Mouse (Mus musculus) fibroblast of lung, adult 2 months (primary cell): ENCODE data around the gene Gm20388.

ENCODE experiments used
- DNase-seq: peaks from one replicate; pipeline ENCODE4 v3.0.0-alpha.2; 2011; ENCODE audit warnings: low read depth

The Gm20388 gene

GRCm38 (mm10) chr8:121861806-121862548, 1951.3 kb downstream of the Gm20388 start:
- no peak for DNase-seq

GRCm38 (mm10) chr8:121865356-121865755, 1954.7 kb downstream of the Gm20388 start:
- DNase-seq, result no peak

DNA sequence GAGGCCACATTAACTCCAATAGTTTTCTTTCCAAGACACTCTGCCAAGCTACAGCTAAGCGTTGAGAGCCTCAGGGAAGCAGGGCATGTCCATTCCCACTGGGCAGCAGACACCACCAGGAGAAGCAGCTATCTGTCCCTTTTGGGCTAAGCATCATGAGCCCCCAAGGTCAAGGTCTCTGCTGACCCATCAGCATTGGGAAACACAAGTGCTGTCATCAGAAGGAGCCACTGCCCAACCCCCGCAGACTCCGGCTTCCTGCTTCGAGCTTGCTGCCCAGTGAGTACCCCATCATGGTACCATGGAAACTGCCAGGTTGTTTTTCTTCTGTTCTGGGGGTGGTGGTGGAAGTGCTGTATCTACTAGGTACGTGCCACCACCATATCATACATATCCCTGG, 1957.6 kb downstream of the Gm20388 start:
- DNase-seq, result no peak

- DNase-seq, result no peak
Measured at GRCm38 (mm10) chr8:121868896-121869295, 1958.3 kb downstream of the Gm20388 start.

DNA sequence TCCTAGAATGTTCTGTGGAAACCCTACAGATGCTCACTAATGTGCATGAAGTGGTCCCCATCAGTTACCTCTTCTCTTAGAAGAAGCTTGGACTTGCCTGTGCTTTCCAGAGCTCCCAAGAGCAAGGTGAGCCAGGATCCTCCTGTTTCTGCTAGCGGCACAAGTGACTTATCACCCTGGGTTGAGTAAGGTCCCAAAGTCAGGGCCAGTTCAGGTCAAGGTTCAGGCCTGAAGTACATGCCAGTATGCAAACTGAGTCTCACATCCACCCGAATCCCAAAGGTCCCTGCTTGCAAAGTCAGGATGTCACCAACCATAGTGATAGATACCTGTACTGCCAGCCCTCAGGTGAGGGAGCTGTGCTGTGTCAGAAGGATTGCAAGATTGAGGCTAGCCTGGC, 1959.5 kb downstream of the Gm20388 start:
- no peak for DNase-seq

GRCm38 (mm10) chr8:121871833-121872440, 1961.3 kb downstream of the Gm20388 start:
- DNase-seq, result no peak

DNA sequence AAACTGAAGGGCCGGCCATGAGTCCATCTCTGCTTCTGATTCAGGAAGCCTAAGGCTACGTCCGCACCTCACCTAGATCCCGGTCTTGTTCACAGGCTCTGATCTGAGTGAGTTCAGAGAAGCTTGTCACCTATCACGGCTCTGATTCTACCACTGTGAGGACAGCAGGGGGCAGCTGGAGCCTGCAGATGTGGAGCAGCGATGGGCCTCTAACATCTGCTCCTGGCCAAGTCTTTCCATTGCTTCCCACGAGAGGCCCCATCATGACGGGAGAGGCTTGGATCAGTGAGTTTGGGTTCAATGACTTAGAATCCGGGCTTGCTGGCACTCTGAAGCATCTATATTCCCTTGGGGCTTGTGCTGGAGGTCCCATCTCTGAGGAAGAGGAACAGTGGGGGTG, 1963.4 kb downstream of the Gm20388 start:
- no peak for DNase-seq

DNA sequence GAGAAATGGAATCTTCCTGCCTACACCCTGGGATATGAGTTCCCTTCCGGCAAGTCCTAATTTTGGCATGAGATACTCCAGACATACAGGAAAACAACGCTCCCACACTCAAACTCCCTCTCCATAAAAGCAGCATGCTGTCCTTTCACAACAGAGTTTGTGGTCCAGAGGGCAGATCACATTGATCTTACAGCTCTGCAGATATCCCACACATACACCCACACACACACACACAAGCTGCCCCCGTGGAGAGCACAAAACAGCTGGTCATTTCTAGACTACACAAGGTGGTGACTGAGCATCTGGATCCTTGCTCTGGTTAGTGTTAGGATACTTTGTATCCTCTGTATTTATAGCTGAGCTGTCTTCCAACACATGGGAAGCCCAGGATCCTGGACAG, 1964.4 kb downstream of the Gm20388 start:
- DNase-seq, result no peak

GRCm38 (mm10) chr8:121875517-121875916, 1964.9 kb downstream of the Gm20388 start:
- DNase-seq, result no peak

- DNase-seq, result no peak
Measured at GRCm38 (mm10) chr8:121877212-121877611, 1966.6 kb downstream of the Gm20388 start.

- DNase-seq, result no peak
Measured at GRCm38 (mm10) chr8:121877828-121878480, 1967.3 kb downstream of the Gm20388 start.

GRCm38 (mm10) chr8:121879712-121880111, 1969.1 kb downstream of the Gm20388 start:
- no peak for DNase-seq

GRCm38 (mm10) chr8:121880818-121881217, 1970.2 kb downstream of the Gm20388 start:
- DNase-seq, result no peak

DNA sequence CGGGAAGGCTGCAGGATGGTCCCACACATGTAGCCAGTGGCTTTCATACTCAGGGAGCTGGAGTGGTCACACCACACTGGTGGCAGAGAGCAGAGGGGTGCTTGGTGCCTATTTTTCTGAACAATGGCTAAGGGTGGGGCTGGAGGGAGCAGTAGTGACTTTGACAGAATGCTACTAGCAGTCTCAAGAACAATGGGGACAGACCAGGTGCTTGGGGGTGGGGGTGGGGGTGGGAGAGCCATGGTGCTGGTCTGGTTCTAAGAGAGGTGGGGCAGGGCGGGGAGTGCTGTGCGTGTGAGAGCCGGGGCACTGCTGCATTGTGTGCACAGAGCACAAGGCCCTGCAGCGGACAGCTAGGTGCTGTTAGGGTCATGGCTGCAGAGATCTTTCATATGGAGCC, 1971.3 kb downstream of the Gm20388 start:
- DNase-seq, result no peak

GRCm38 (mm10) chr8:121884181-121884580, 1973.5 kb downstream of the Gm20388 start:
- DNase-seq, result no peak

GRCm38 (mm10) chr8:121885001-121885400, 1974.4 kb downstream of the Gm20388 start:
- DNase-seq, result no peak

- DNase-seq, result no peak
Measured at GRCm38 (mm10) chr8:121885433-121885832, 1974.8 kb downstream of the Gm20388 start.

DNA sequence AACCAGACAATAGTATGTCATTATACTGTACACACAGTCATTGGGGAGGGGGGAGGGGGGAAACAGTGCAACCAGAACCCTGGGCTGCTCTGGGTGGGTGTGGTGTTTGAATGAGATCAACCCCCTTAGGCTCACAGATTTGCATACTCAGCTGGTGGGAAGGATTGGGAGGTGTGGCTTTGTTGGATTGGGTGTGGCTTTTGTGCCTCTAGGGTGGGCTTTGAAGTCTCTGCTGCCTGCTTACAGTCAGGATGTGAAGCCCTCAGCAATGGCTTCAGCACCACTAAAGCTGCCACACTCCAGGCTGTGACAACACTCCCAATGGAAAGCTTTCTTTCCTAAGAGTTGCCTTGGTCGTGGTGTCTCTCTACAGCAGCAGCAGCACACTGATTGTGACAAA, 1976.9 kb downstream of the Gm20388 start:
- DNase-seq, result no peak

DNA sequence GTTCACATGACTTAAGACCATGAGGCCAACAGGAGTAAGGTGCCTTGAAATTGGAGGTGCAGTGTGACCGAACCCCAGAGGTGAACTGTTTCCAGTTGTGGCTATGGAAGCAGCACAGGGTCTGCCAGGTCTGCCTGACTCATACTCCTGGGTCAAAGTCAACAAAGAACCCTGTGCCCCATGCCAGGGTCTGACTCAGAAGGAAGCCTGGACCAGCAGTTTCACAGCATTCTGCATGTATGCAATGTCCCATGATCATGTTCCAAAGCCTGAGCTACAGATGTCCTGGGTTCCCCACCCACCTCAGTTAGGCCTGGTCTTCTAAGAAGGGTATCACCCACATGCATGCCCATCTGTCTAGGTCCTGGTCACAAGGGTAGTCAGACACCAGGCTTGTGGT, 1978.7 kb downstream of the Gm20388 start:
- DNase-seq, result peak; percentile 79

GRCm38 (mm10) chr8:121889810-121890785, 1979.5 kb downstream of the Gm20388 start:
- no peak for DNase-seq

DNA sequence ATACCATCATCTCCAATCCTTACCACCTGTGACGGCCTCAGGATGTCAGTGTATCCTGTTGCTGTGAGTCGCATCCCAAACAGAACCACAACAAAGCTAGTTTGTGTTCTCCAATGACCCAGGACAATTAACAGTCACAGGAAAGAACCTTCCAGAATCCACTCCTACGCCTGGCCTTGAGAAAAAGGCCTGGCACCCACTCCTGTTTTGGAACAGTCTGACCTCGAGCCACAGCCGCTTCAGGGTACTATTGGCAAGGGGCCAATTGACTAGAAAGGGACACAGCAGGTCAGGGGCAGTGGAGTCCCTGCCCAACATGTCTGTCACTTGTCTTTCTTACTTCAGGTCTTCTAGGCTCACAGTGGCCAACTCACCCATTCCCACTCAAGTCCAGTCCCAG, 1982.2 kb downstream of the Gm20388 start:
- no peak for DNase-seq

DNA sequence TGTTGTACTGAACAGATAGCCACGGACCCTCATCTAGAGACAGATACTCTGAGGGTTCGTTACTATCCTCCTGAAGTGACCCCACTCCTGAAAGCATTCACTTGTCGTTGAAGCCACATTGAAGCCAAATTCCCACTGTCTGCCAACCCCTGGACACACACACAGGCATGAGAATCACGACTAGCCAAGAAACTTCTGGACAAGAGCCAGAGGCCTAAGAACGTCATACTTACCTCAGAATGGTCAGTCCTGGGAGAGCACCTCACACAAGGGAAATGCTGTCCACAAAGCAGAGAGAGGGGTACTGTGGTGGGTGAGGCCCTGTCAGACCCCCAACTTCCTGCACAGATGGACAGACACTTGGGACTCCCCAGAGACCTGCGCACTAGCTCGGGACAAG, 1985.3 kb downstream of the Gm20388 start:
- DNase-seq, result no peak
